Mouse (Mus musculus): ENCODE measurements around the gene D17Wsu92e. TPM values are rescaled to one million over a fixed set of nuclear protein-coding genes. Genes with fewer than 3 reads are reported as not detected.
A peak's percentile ranks its signal among the peaks of the same experiment; 100 is the strongest.

The D17Wsu92e gene
- polyA plus RNA-seq, 1 experiment = 68.6 TPM

GRCm38 (mm10) chr17:27712832-27713231 lies 107.6 kb downstream of the D17Wsu92e start:
- H3K4me1 ChIP-seq (ENCODE audit: control insufficient read depth, insufficient read depth, low read length) = no peaks in the 10 kb centered on the region

GRCm38 (mm10) chr17:27709650-27710049 lies 110.8 kb downstream of the D17Wsu92e start:
- TF ChIP-seq POLR2A (IDR thresholded peaks at IDR 0.05; ENCODE audit: low read depth, low read length) (no peak), CTCF (IDR thresholded peaks at IDR 0.05; ENCODE audit: borderline replicate concordance, insufficient read depth, low read length) (no peak)
- H3K27ac ChIP-seq (ENCODE audit: insufficient read depth, low read length) = no peak overlapping the region
- H3K4me3 ChIP-seq (ENCODE audit: insufficient read depth, low read length) = no peak overlapping the region
- no peaks in the 10 kb centered on the region for H3K4me1 ChIP-seq (ENCODE audit: control insufficient read depth, insufficient read depth, low read length)

More at GRCm38 (mm10) chr17:27712832-27713231, 107.6 kb downstream of the D17Wsu92e start:
- no peak for TF ChIP-seq CTCF (IDR thresholded peaks at IDR 0.05; ENCODE audit: borderline replicate concordance, insufficient read depth, low read length)
- no peak for TF ChIP-seq POLR2A (IDR thresholded peaks at IDR 0.05; ENCODE audit: low read depth, low read length)
- Histone ChIP-seq H3K27ac (ENCODE audit: insufficient read depth, low read length) (no peak overlapping the region), H3K4me3 (ENCODE audit: insufficient read depth, low read length) (no peak overlapping the region)

GRCm38 (mm10) chr17:27707954-27708661 lies 112.3 kb downstream of the D17Wsu92e start:
- Histone ChIP-seq H3K4me1 (ENCODE audit: control insufficient read depth, insufficient read depth, low read length) (no peaks in the 10 kb centered on the region), H3K4me3 (ENCODE audit: insufficient read depth, low read length) (0 out of 2 replicates have a peak overlapping the region, but pooled peaks have one; percentile 0), H3K27ac (ENCODE audit: insufficient read depth, low read length) (no peak overlapping the region)
- TF ChIP-seq POLR2A (IDR thresholded peaks at IDR 0.05; ENCODE audit: low read depth, low read length) = 0 out of 2 replicates have a peak, but pooled peaks have one; percentile 22
- no peak for TF ChIP-seq CTCF (IDR thresholded peaks at IDR 0.05; ENCODE audit: borderline replicate concordance, insufficient read depth, low read length)

- TF ChIP-seq POLR2A (IDR thresholded peaks at IDR 0.05; ENCODE audit: low read depth, low read length) (no peak), CTCF (IDR thresholded peaks at IDR 0.05; ENCODE audit: borderline replicate concordance, insufficient read depth, low read length) (no peak)
Observed at GRCm38 (mm10) chr17:27705661-27706060, 114.8 kb downstream of the D17Wsu92e start.

GRCm38 (mm10) chr17:27703961-27704621 lies 116.4 kb downstream of the D17Wsu92e start:
- Histone ChIP-seq H3K4me3 (ENCODE audit: insufficient read depth, low read length) (no peak overlapping the region), H3K4me1 (ENCODE audit: control insufficient read depth, insufficient read depth, low read length) (no peaks in the 10 kb centered on the region), H3K27ac (ENCODE audit: insufficient read depth, low read length) (no peak overlapping the region)
- no peak for TF ChIP-seq POLR2A (IDR thresholded peaks at IDR 0.05; ENCODE audit: low read depth, low read length)
- no peak for TF ChIP-seq CTCF (IDR thresholded peaks at IDR 0.05; ENCODE audit: borderline replicate concordance, insufficient read depth, low read length)

More at GRCm38 (mm10) chr17:27705661-27706060, 114.8 kb downstream of the D17Wsu92e start:
- H3K4me3 ChIP-seq (ENCODE audit: insufficient read depth, low read length) = no peak overlapping the region
- H3K4me1 ChIP-seq (ENCODE audit: control insufficient read depth, insufficient read depth, low read length) = no peaks in the 10 kb centered on the region
- no peak overlapping the region for H3K27ac ChIP-seq (ENCODE audit: insufficient read depth, low read length)

GRCm38 (mm10) chr17:27702518-27702917 lies 117.9 kb downstream of the D17Wsu92e start:
- TF ChIP-seq POLR2A (IDR thresholded peaks at IDR 0.05; ENCODE audit: low read depth, low read length) = no peak
- TF ChIP-seq CTCF (IDR thresholded peaks at IDR 0.05; ENCODE audit: borderline replicate concordance, insufficient read depth, low read length) = peak; percentile 77
- no peak overlapping the region for H3K4me3 ChIP-seq (ENCODE audit: insufficient read depth, low read length)
- H3K4me1 ChIP-seq (ENCODE audit: control insufficient read depth, insufficient read depth, low read length) = no peaks in the 10 kb centered on the region
- no peak overlapping the region for H3K27ac ChIP-seq (ENCODE audit: insufficient read depth, low read length)

GRCm38 (mm10) chr17:27701856-27702255 lies 118.6 kb downstream of the D17Wsu92e start:
- Histone ChIP-seq H3K4me3 (ENCODE audit: insufficient read depth, low read length) (no peak overlapping the region), H3K4me1 (ENCODE audit: control insufficient read depth, insufficient read depth, low read length) (no peaks in the 10 kb centered on the region), H3K27ac (ENCODE audit: insufficient read depth, low read length) (no peak overlapping the region)
- no peak for TF ChIP-seq POLR2A (IDR thresholded peaks at IDR 0.05; ENCODE audit: low read depth, low read length)
- no peak for TF ChIP-seq CTCF (IDR thresholded peaks at IDR 0.05; ENCODE audit: borderline replicate concordance, insufficient read depth, low read length)

Other genes with a start within 250 kb of the D17Wsu92e start
- 117 and 131 TPM in 2 replicates for gene Nudt3, start 197.2 kb downstream of the D17Wsu92e start, polyA plus RNA-seq (2011; ENCODE audit: insufficient read length, low read depth, missing spikeins)
- gene RPS10-NUDT3, start 185.4 kb downstream of the D17Wsu92e start, polyA plus RNA-seq (2011; ENCODE audit: insufficient read length, low read depth, missing spikeins) = 2.9 TPM in 1 of 2 replicates, not detected in the other
- gene Rps10, start 184.0 kb downstream of the D17Wsu92e start, polyA plus RNA-seq (2011; ENCODE audit: insufficient read length, low read depth, missing spikeins) = 1,827 and 1,973 TPM in 2 replicates
- not detected in 2 replicates for gene Pacsin1, start 165.1 kb downstream of the D17Wsu92e start, polyA plus RNA-seq (2011; ENCODE audit: insufficient read length, low read depth, missing spikeins)
- not detected in 2 replicates for gene Spdef, start 91.7 kb downstream of the D17Wsu92e start, polyA plus RNA-seq (2011; ENCODE audit: insufficient read length, low read depth, missing spikeins)
- gene Snrpc, start 17.5 kb upstream of the D17Wsu92e start, polyA plus RNA-seq (2011; ENCODE audit: insufficient read length, low read depth, missing spikeins) = 101 and 121 TPM in 2 replicates
- 16.0 and 20.6 TPM in 2 replicates for gene Uhrf1bp1, start 35.8 kb upstream of the D17Wsu92e start, polyA plus RNA-seq (2011; ENCODE audit: insufficient read length, low read depth, missing spikeins)
- gene Anks1, start 88.7 kb upstream of the D17Wsu92e start, polyA plus RNA-seq (2011; ENCODE audit: insufficient read length, low read depth, missing spikeins) = 9.9 and 12.7 TPM in 2 replicates
- gene Taf11, start 89.2 kb upstream of the D17Wsu92e start, polyA plus RNA-seq (2011; ENCODE audit: insufficient read length, low read depth, missing spikeins) = 33.2 and 39.5 TPM in 2 replicates